Mouse (Mus musculus) lung, adult 18-20 months (tissue): ENCODE measurements around the gene Tmem233.
A peak's percentile ranks its signal among the peaks of the same experiment; 100 is the strongest.

Experiments
- DNase-seq, 2 experiments: peaks; one replicate each; pipeline ENCODE4 v3.0.0; 2022; ENCODE audit warnings: mixed read lengths in 2 of 2

The Tmem233 gene

DNA sequence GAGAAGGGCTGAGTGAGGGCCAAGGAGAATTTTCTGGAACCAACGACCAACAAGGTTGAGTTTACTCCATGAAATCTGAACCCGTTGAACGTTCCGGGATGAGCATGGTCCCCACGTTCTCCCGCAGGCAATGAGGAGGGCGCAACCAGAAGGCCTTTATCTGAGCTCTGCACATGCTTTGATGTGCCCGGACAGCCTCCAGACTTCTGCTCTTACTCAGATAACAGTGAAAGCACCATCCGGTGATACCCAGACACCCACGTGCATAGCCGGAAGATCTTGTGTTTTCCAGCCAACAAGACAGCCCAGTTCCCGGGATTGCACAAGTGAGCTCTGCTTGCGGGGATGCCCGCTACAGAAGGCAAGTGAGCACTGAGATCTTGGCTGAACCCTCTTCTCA lies 56.5 kb downstream of the Tmem233 start:
- DNase-seq, result no peak

DNA sequence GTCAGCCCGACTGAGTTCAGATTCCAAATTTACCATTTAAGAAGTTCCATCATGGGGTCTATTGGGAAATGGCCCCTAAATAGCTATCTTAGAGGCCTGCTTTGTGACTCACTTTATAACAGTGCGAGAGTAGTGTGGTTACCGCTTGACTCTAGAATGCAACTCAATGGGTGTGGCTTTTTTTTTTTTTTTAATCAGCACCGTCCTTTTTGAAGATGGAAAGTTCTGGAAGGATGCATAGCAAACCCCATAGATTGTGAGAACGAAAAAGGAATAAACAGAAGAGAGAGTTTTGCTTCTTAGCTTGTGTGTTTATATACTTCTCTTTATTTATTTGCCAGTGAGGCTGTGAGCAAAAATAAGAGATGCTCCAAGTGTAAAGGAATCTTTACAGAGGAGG lies 56.9 kb downstream of the Tmem233 start:
- no peak for DNase-seq

DNA sequence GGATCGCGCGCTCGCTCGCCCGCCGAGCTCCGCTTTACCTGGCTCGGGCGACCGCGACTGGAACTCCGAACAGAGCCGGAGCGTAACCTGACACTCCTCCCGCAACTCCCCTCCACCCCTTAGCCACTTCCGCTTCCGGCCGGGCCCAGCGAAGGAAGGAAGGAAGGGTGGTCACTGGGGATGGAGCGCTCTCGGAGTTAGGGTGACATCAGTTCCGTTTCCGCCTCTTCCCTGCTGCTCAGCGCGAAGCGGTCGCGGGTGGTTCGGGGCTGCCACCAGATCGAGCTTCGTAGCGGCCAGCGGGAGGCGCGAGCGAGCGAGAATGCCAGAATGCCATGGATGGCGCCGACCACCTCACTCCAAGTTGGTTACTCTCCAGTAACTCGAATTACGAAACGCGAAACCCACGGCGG lies 58.7 kb downstream of the Tmem233 start, which contains the start of gene Prkab1:
Gene Prkab1, minus strand, starts transcription at position 182 of the 413 bp plus-strand sequence.
- DNase-seq, result peak; percentile 95 to 97

DNA sequence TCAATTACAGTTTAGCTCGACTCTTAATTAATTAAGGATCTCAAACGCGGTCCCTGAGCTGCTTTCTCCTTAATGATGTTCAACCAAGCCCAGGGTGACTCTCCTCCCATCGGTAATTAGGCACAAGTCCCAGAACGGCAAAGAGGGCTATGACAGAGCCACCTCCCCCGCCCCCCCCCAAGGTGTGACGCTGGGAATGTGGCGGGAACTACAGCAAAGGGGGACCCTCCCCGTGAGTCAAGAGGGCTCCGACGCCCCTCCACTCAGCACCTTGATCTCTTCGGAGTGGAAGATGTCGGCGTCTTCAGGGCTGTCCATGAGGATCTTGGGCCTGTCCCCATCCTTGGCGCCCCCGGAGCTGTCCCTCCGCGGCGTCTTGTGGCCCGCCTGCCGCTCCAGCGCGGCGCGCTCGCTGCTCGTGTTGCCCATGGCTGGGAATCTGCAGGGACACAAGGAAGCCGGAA lies 59.2 kb downstream of the Tmem233 start:
- peak in 1 of 2 experiments; percentile 56 for DNase-seq

DNA sequence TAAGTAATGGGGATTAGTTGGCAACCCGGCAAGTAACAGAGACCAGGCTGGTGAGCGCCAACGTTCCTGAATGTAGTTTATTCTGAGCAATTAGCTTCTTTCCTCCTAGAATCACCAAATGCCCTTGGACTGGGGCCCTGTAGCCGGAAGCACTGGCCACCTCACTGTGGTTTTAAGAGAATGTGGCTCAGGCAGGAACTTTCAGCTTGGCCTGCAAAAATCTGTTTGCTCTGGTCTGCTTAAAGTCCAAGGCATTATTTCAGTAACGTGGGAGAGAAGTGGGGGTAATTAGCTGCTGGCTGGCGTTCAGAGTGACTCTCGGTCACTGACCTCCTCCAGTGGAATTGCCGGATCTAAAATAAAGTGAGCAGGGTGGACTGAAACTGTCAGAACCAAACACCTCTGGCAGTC lies 59.8 kb downstream of the Tmem233 start:
- peak; percentile 38 to 43 for DNase-seq

DNA sequence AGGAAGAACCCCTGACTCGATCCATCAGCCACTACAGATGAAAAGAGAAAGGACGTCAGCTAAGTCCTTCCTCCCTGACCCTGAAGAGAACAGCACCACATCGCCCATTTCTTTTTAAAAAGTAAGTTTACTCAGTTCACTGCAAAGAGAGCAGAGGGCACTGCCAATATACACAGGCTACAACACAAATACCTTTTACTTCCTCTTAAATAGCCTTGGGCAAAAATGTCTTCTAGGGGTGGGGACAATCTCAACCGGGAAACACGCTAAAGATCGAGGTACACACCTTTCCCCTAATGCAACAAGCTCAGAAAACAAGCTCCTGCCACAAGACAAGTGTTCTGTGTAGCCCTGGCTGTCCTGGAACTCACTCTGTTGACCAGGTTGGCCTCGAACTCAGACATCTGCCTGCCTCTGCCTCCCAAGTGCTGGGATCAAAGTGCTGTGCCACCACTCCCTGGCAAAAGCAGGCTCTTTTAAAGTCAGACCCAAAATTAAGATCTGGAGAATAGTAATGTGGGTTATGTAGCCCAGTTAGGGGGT lies 60.3 kb downstream of the Tmem233 start:
- peak; percentile 16 to 43 for DNase-seq

DNA sequence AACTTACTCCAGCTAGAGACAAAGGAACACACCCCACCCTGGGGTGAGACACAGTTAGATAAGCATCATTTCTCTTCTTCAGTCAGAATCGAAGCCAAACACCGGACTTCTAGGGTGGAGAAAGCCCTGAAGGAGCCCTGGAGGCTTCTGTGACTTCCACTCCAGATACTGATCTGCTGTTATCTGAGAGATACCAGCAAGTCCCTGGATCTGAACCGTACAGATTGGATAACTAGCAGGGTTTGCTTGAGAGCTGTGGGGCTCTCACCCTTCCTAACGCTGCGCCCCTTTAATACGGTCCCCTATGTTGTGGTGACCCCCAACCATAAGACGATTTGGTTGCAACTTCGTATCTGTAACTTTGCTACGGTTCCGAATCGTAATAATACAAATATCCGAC lies 60.9 kb downstream of the Tmem233 start:
- DNase-seq, result peak in 1 of 2 experiments; percentile 37

DNA sequence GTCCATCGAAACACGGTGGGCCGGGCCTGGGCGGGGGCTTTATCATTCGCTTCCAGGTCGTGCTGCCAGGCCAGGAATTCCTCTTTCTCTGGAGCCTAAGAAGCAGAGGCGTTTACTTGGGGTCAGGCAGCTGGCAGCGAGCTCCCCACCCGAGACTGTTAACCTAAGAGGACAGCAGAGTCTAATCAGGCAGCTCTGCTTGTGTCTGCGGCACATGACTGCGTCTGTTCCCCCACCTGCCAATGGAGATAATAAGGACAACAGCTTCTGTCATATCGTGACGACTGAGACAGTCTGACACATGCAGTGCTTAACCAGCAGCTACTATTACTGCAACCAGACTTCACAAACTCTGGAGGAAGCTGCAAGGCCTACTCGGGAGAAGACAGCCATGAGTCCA lies 61.5 kb downstream of the Tmem233 start:
- no peak for DNase-seq

DNA sequence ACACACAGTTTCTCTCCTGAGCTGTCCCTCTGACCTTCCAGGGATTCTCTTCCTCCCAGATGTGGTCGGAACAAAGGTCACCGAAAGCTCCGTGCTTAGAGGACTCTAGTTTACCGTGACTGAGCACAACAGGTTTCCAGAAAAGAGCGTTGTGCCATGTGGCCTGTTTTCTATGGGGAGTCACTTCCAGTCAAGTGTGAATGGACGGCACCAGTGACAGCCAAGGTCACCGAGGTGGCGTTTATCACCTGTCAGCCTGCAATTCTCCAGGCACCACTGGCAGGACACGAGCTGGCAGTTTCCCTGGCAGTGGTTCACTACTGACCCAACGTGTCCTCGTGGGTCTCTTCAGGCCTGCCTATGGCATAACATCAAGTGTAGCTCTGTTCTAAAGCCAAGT lies 63.7 kb downstream of the Tmem233 start:
- no peak for DNase-seq

DNA sequence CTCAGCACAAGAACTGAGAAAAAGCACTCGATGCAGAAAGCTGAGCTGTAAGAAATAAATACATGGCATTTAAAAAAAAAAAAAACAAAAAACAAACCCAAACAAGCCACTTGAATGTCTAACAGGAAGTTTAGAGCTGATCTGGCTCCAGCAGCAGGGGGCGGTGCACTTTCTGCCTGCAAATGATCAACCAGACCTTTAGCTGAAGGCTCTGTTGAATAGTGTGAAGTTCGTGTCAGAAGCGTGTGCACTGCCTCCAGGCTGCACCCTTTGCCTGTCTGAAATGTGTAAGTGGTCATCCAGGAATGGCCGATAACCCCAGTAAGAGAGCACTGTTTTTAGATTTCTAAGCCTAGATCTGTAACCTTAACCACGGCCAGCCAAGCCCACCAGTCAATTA lies 64.3 kb downstream of the Tmem233 start:
- peak in 1 of 2 experiments; percentile 58 for DNase-seq

DNA sequence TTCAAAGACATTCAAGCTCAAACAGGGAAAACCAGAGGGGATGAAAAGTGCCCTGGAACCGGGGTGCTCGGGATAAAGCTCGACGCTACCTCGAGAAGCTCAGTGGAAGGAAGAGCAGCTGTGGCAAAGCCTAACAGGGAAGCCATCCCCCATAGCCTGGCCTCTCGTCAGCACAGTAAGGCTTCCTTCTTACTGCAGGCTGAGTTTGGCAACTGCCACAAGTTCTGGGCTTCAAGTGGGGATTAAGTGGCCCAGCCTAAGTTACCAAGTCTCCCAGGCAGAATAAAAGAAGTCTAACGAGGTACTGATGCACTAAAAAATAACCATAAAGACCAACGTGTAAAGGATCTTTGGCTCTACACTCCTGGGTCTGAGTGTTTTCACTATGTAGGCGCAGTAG lies 64.8 kb downstream of the Tmem233 start:
- DNase-seq, result peak; percentile 38 to 63

DNA sequence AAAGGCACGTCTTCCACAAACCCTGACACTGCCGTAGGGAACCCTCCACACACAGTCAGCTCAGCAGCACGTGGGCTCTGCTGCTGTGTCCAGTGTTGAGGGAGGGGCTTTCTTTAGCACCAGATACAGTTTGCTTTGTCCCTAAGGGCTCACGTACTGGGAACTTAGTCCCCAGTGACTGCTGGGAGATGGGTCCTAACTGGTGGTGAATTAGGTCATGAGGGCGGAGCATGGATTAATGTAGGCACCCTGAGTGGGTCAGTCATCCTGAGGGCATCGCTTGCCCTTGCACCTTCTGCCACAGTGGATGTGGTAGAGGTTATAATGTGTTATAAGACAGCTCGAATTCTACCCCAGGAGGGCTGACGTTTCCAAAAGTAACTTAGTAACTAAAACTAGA lies 65.7 kb downstream of the Tmem233 start:
- no peak for DNase-seq

DNA sequence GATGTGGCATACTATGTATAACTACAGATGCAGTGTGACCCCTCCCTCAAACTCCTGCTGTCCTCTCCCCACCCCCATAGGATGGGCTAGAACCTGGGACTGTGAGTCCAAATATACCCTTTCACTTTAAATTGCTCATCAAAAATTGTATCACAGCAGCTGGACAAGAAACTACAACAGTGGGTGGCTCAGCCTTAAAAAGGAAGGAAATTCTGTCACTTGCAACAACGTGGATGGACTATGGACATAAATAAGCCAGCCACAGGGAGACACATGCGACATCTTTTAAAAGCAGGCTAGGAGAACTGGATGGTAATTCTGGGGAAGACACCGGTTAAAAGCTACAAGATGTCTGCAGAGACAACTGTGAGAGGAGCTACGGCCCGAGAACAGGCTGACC lies 66.5 kb downstream of the Tmem233 start:
- no peak for DNase-seq

DNA sequence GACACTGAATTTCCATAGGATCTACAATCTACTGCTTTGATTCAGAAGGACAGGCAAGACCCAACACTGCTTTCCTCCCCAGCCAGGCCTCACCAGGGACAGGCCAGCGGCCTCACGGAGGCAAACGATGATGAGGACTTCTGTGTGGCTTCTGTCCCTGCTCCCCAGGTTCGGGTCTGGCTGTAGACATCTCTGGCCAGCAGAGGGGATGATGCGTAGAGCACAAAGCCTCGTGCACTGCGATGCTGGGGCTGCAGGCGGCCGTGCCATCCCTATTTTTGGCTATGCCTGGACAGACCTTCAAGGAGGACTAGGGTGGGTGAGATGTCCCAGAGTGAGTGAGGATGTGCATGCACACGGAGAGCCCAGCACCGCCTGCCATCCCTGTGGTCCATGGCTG lies 68.8 kb downstream of the Tmem233 start:
- DNase-seq, result no peak

DNA sequence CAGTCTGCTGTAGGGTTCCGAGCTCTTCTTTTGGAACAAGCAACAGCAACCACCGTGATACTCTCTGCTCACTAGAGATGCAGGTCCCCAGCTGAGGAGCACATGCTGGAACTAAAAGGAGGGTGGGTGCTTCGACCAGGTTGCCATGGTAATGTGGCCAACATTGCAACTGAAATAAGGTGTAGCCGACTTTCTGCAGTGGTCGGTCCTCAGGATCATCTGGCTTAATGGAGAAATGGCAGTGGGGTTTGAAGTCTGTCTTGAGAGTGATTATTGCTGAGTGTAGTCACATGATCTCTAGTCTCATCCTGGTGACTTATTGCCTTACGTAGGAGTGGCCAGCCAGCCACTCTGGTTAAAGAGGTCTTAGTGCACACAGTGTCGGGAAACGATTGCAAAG lies 69.2 kb downstream of the Tmem233 start:
- DNase-seq, result no peak

DNA sequence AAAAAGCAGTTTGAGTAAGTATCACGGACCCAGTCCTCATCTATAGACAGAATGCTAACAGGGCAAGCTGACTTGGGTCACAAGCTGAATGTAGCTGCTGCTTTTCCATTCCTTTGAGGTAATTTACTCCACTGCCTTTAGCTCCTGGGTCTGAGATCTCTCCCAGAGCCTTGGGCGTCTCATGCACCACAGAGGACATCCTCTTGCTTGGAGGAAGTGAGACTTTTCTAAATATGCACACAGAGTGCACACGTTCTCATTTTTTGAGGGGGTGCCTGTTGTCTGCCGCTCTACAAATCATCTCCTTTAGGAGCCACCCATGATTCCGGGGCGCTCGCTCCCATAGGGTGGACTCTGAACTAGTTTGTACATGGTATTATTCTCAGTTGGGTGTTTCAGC lies 70.5 kb downstream of the Tmem233 start:
- DNase-seq, result no peak

DNA sequence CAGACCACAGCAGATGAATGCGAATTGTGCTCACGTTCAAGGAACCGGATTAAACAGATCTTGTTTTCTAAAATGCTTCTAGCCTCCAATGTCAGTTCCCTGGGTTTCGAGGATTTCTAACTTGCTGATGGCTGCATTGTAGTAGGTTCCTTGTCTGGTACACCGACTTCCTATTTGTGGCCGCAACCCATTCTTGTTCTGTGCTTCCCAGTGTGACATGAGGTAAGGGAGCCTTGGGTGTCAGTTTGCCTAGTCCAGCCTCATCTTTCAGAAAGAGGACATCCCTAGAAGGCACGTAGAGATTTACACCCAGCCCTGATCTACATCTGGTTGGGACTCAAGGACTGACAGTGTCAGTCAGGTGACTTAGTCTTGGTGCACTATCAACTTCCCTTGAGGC lies 71.3 kb downstream of the Tmem233 start:
- no peak for DNase-seq

DNA sequence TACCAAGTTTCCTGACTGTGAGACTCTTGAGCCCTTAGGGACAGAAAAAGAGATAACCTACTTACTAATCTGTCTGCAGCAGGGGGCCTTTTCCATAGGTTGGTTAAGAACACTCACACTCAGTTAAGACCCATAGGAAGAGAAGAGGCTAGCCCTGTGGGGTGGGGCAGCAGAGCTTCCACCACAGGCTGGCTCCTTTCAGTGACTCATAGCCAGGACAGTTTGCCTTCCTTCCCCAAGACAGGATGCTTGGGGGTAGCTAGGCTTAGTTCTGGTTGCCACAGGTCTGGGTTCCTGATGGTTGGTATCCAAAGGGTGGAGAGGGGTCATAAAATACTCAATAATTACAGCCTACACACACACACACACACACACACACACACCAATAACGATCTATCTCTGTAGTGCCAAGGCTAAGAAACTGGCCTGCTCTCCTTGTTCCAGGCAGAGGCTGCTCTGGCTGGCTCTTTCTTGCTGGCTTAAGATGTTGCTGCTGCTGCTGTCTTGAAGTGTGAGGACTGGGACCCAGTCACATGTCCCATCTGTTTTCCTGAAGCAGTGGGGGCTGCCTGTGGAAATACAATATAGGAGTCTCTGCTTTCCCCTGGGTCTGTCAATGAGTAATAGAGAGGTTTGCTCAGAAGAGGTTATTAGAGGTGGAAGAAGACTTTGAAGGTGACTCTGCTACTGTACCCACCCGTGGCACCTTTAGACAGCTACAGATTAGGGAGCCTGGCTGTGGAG lies 73.0 kb downstream of the Tmem233 start:
- no peak for DNase-seq

DNA sequence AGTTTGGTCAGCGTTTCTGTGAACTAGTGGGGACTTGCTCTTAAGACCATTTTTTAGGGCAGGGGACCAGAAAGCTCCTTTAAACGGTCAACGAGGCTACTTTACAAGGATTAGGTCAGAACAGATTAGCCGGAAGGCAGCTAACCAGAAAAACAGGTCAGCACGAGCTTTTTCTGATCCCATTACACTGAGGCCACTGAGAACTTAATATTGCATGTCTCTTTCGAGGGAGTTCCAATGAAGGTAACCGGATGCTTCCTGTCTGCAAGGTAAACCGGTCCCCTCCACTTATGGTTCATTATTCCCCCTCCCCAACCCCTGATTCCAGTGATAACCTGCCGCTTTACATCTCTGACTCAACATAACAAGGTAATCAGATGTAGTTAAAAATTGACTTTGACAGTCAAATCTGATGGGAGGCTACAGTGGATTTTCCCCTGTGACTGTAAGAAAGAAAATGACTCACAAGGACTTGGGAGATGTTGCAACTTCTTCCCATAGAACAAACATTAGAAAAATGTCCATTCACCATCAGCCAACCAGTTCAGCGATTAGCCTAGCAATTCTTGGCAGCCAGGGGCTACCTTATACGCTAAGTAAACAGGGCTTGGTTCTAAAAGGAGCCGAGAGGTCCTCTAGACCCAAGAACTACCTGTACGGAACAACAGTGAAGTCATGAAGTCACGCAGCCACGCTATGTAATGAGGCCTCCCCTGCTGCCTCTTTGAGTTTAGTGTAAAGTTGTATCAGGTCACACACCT lies 73.8 kb downstream of the Tmem233 start:
- peak; percentile 76 to 85 for DNase-seq

DNA sequence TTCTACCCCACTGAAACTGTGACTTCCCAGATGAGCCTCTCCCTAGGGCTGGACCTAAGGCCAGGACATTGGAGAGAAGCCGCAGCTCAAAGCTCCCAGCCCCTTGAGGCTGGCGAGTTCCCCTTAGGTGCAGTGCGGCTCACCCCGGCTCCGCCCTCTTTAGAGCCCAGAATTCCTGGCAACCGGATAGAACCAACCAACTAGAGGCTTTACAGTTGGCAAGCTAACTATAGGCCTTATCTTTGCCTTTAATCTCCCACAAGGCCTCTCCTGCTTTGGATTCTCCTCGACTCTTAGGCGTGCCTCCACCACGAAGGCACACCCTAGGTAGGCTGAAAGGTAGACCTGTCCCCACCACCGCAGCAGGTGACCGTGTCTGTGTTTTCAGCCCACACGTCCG lies 75.3 kb downstream of the Tmem233 start:
- peak; percentile 29 to 64 for DNase-seq

DNA sequence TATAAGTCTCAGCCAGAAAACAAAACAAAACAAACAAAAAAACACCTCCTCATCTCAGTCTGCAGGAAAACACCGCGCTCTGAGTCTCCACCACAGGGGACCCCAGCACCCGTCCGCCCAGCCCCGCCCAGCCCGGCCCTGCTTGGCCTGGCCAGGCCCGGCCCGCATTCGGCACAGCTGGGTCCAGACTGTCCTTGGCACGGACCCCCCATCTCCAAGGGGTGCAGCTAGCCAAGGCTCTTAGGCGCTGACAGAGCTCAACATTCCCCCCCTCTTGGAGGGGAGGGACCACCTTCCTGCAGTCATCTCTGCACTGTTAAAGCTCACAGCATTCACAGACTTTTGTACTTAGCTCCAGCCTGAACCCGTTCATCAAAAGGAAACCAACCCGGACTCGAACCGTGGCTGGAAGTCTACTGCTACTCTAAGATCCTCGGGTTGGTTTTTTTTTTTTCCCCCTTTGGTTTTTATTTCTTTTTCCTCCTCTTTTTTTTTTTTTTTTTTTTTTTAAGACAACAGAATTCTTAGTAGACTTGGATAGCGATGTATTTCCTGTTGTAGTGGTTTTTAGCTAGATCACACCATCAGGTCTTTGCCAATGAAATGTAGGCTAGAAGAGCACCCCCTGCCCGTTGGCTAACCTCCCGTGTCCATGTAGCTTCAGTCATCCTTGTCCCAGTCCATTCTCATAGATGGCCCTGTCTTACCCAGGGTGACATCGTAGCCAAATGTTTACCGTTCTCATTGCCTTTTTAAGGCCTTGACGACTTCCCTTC lies 76.5 kb downstream of the Tmem233 start:
- peak in 1 of 2 experiments; percentile 35 for DNase-seq

DNA sequence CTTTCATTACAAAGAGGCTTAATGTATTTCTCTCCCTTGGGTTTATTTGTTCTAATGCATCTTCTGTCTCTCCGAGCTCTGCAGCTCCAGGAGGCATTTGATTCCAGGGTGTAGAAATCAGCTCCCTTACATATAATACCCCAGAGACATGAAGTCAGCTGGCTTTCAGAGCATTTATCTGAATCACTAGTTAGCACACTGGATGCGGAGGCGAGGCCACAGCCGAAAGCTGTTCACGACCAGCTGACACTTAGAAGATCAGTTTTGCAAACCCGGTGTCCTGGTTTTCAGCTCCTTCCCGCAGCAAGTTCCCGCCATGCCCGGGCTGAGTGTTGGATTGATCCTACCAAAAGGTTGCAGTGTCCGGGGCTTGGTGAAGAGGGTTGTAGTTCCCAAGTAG lies 78.8 kb downstream of the Tmem233 start:
- no peak for DNase-seq

DNA sequence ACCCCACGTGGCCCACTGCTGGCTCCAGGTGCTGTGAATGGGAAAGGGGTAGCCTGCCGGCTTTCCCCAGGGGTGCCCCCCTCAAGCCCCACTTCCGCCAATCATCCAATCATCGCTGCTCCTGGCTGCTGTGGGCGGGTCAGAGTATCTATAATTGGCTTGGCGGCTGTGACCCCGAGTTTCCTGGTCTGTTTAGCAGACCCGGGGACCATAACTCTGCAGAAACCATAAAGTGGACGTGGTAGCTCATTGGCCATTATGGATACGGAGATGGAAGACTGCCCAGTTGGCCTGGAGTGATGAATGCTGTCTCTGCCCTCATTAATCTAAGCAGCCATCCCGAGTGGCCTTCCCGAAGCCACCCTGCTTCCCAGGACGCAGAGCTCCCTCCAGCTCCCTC lies 79.2 kb downstream of the Tmem233 start:
- DNase-seq, result no peak
